Mouse (Mus musculus) hindbrain, embryonic 12.5 days (tissue): ENCODE data around the gene Vps26c. TPM values are rescaled to one million over a fixed set of nuclear protein-coding genes. Genes with fewer than 3 reads are reported as not detected.
"Not testable (repeated sequence)": the region's sequence is repeated elsewhere in the genome, so short reads cannot be mapped to it uniquely, and the experiment has no call there.

Source experiments
- ATAC-seq: fragments of 200-750 bp; cut with Nextera tagmentation; 2 replicates; pipeline ENCODE4 v1.8.0; 2017; ENCODE audit warnings: moderate TSS enrichment; ENCODE audit not compliant: low FRiP score
- H3K27ac ChIP-seq: fragments of 300-500 bp; sonication (generic); 2 replicates; pipeline ENCODE4 v1.5.1; 2016; ENCODE audit warnings: mild to moderate bottlenecking
- H3K27me3 ChIP-seq: fragments of 300-500 bp; sonication (generic); 2 replicates; pipeline ENCODE4 v1.6.1; 2016; ENCODE audit warnings: mild to moderate bottlenecking
- H3K36me3 ChIP-seq: fragments of 300-500 bp; sonication (generic); 2 replicates; pipeline ENCODE4 v1.6.1; 2016; ENCODE audit warnings: mild to moderate bottlenecking
- H3K4me1 ChIP-seq: fragments of 300-500 bp; sonication (generic); 2 replicates; pipeline ENCODE4 v1.6.1; 2016
- H3K4me2 ChIP-seq: fragments of 300-500 bp; sonication (generic); replicated peaks from 2 replicates; pipeline ENCODE4 v1.6.1; 2016; ENCODE audit warnings: mild to moderate bottlenecking
- H3K4me3 ChIP-seq: fragments of 300-500 bp; sonication (generic); 2 replicates; pipeline ENCODE4 v1.5.1; 2016; ENCODE audit warnings: mild to moderate bottlenecking
- H3K9ac ChIP-seq: fragments of 300-500 bp; sonication (generic); 2 replicates; pipeline ENCODE4 v1.6.1; 2016; ENCODE audit warnings: mild to moderate bottlenecking, moderate library complexity
- H3K9me3 ChIP-seq: fragments of 300-500 bp; sonication (generic); replicated peaks from 2 replicates; pipeline ENCODE4 v1.6.1; 2016; ENCODE audit warnings: mild to moderate bottlenecking
- WGBS: fragments of 180-500 bp; shearing (Covaris S2); methylation state at CpG from one replicate; pipeline ENCODE4 v1.1.7; 2016; 5-methylcytosine and 5-hydroxymethylcytosine counted together
- polyA plus RNA-seq: library from polyadenylated mRNA; unstranded; fragments of >200 nt; fragmentation: Nextera tagmentation; extraction: Ambion mirVana; gene quantifications from 2 replicates; pipeline ENCODE4 v1.2.1, GENCODE M21; 2016

Gene Vps26c
- polyA plus RNA-seq, 1 experiment from 2014 or later, result 67.0 TPM

- Histone ChIP-seq H3K27me3 (no peaks in the 10 kb centered on the region), H3K27ac (no peak overlapping the region), H3K9ac (no peak overlapping the region), H3K4me2 (no peak overlapping the region), H3K4me1 (no peaks in the 10 kb centered on the region), H3K36me3 (peaks cover 83% of the 10 kb centered on the region), H3K9me3 (no peaks in the 10 kb centered on the region), H3K4me3 (no peak overlapping the region)
- 88% methylated on average over 11 of the region's 11 CpGs for WGBS
- ATAC-seq, result no peak
Observed at GRCm38 (mm10) chr16:94467337-94468055, 59.1 kb downstream of the Vps26c start.

GRCm38 (mm10) chr16:94466317-94466716 lies 60.3 kb downstream of the Vps26c start:
- H3K4me3 ChIP-seq, H3K9me3 ChIP-seq, H3K9ac ChIP-seq, H3K4me1 ChIP-seq, ATAC-seq, H3K4me2 ChIP-seq, H3K27ac ChIP-seq, H3K27me3 ChIP-seq: not testable (repeated sequence)
- WGBS, result 94% methylated on average over 7 of the region's 7 CpGs
- H3K36me3 ChIP-seq, result peaks cover 94% of the 10 kb centered on the region

GRCm38 (mm10) chr16:94465900-94466299 lies 60.7 kb downstream of the Vps26c start:
- 93% methylated on average over 4 of the region's 4 CpGs for WGBS
- ATAC-seq, result no peak
- H3K4me1 ChIP-seq, result no peaks in the 10 kb centered on the region
- no peak overlapping the region for H3K4me2 ChIP-seq
- H3K9me3 ChIP-seq, result no peaks in the 10 kb centered on the region
- H3K9ac ChIP-seq, result no peak overlapping the region
- no peak overlapping the region for H3K4me3 ChIP-seq
- no peaks in the 10 kb centered on the region for H3K27me3 ChIP-seq
- H3K36me3 ChIP-seq, result peaks cover 96% of the 10 kb centered on the region
- no peak overlapping the region for H3K27ac ChIP-seq

- H3K4me3 ChIP-seq, result no peak overlapping the region
- no peaks in the 10 kb centered on the region for H3K9me3 ChIP-seq
- H3K9ac ChIP-seq, result no peak overlapping the region
- no peak for ATAC-seq
- H3K4me1 ChIP-seq, result no peaks in the 10 kb centered on the region
- 90% methylated on average over 3 of the region's 3 CpGs for WGBS
- H3K27me3 ChIP-seq, result no peaks in the 10 kb centered on the region
- no peak overlapping the region for H3K4me2 ChIP-seq
- no peak overlapping the region for H3K27ac ChIP-seq
- peaks cover 98% of the 10 kb centered on the region for H3K36me3 ChIP-seq
Observed at GRCm38 (mm10) chr16:94464067-94464466, 62.6 kb downstream of the Vps26c start.

GRCm38 (mm10) chr16:94454146-94454545 lies 72.5 kb downstream of the Vps26c start:
- Histone ChIP-seq H3K9ac (no peak overlapping the region), H3K27ac (no peak overlapping the region), H3K4me2 (no peak overlapping the region), H3K4me1 (no peaks in the 10 kb centered on the region), H3K36me3 (peaks cover 94% of the 10 kb centered on the region), H3K9me3 (no peaks in the 10 kb centered on the region), H3K27me3 (no peaks in the 10 kb centered on the region), H3K4me3 (no peak overlapping the region)
- 79% methylated on average over 4 of the region's 4 CpGs for WGBS
- ATAC-seq, result no peak

- H3K9ac ChIP-seq, result no peak overlapping the region
- H3K36me3 ChIP-seq, result peaks cover 92% of the 10 kb centered on the region
- ATAC-seq, result no peak
- no peaks in the 10 kb centered on the region for H3K9me3 ChIP-seq
- no peak overlapping the region for H3K4me3 ChIP-seq
- H3K4me2 ChIP-seq, result no peak overlapping the region
- no peak overlapping the region for H3K27ac ChIP-seq
- no peaks in the 10 kb centered on the region for H3K4me1 ChIP-seq
- H3K27me3 ChIP-seq, result no peaks in the 10 kb centered on the region
- 90% methylated on average over 4 of the region's 4 CpGs for WGBS
Observed at GRCm38 (mm10) chr16:94452768-94453167, 73.9 kb downstream of the Vps26c start.

GRCm38 (mm10) chr16:94451545-94452488 lies 74.8 kb downstream of the Vps26c start:
- H3K4me1 ChIP-seq, result no peaks in the 10 kb centered on the region
- no peaks in the 10 kb centered on the region for H3K9me3 ChIP-seq
- 90% methylated on average over 11 of the region's 11 CpGs for WGBS
- no peaks in the 10 kb centered on the region for H3K27me3 ChIP-seq
- no peak overlapping the region for H3K4me3 ChIP-seq
- H3K9ac ChIP-seq, result no peak overlapping the region
- H3K4me2 ChIP-seq, result no peak overlapping the region
- ATAC-seq, result no peak
- H3K36me3 ChIP-seq, result peaks cover 89% of the 10 kb centered on the region
- no peak overlapping the region for H3K27ac ChIP-seq

GRCm38 (mm10) chr16:94449632-94450031 lies 77.0 kb downstream of the Vps26c start:
- H3K4me2 ChIP-seq, result no peak overlapping the region

GRCm38 (mm10) chr16:94449151-94449550 lies 77.5 kb downstream of the Vps26c start:
- H3K4me2 ChIP-seq, result no peak overlapping the region
- WGBS, result 84% methylated on average over 8 of the region's 8 CpGs
- no peak overlapping the region for H3K27ac ChIP-seq
- H3K27me3 ChIP-seq, result no peaks in the 10 kb centered on the region
- no peak overlapping the region for H3K4me3 ChIP-seq
- H3K36me3 ChIP-seq, result peaks cover 79% of the 10 kb centered on the region
- no peaks in the 10 kb centered on the region for H3K9me3 ChIP-seq
- no peak for ATAC-seq
- H3K9ac ChIP-seq, result no peak overlapping the region
- H3K4me1 ChIP-seq, result no peaks in the 10 kb centered on the region

More at GRCm38 (mm10) chr16:94449632-94450031, 77.0 kb downstream of the Vps26c start:
- no peaks in the 10 kb centered on the region for H3K4me1 ChIP-seq
- no peak overlapping the region for H3K4me3 ChIP-seq
- WGBS, result 96% methylated on average over 7 of the region's 7 CpGs
- ATAC-seq, result no peak
- no peak overlapping the region for H3K27ac ChIP-seq
- H3K9ac ChIP-seq, result no peak overlapping the region
- H3K27me3 ChIP-seq, result no peaks in the 10 kb centered on the region
- peaks cover 81% of the 10 kb centered on the region for H3K36me3 ChIP-seq
- no peaks in the 10 kb centered on the region for H3K9me3 ChIP-seq

Other genes with a start within 250 kb of the Vps26c start
- 10.0 and 11.0 TPM in 2 replicates for gene Hlcs, start 213.3 kb downstream of the Vps26c start, polyA plus RNA-seq
- 3.6 and 3.7 TPM in 2 replicates for gene Ripply3, start 198.4 kb downstream of the Vps26c start, polyA plus RNA-seq
- 609 and 686 TPM in 2 replicates for gene Ttc3, start 156.2 kb downstream of the Vps26c start, polyA plus RNA-seq
- gene Pigp, start 155.0 kb downstream of the Vps26c start, polyA plus RNA-seq, result 104 and 116 TPM in 2 replicates
- 9.3 and 9.9 TPM in 2 replicates for gene Dyrk1a, start 43.2 kb upstream of the Vps26c start, polyA plus RNA-seq